Mouse (Mus musculus) CH12.LX (cell line): ENCODE data around the gene Btbd2. TPM values are rescaled to one million over a fixed set of nuclear protein-coding genes. Genes with fewer than 3 reads are reported as not detected.

Experiments used
- DNase-seq: peaks from one replicate; pipeline ENCODE4 v3.0.0-alpha.2; 2013; ENCODE audit errors: extremely low read depth
- H3K27ac ChIP-seq: 2 replicates; pipeline ENCODE4 v1.5.1; 2012; ENCODE audit warnings: low read depth, mild to moderate bottlenecking, control low read depth, moderate library complexity; ENCODE audit not compliant: insufficient read depth
- H3K27me3 ChIP-seq: replicated peaks from 2 replicates; pipeline ENCODE3; 2012; ENCODE audit warnings: inconsistent platforms
- H3K36me3 ChIP-seq, 2 experiments: replicated peaks in 1 of 2; 2 replicates each; pipeline versions ENCODE3 to v1.6.1; 2012; ENCODE audit warnings: inconsistent platforms in 1 of 2, low read length in 1 of 2, mild to moderate bottlenecking in 1 of 2, mixed read lengths in 1 of 2, moderate library complexity in 1 of 2; ENCODE audit not compliant: control insufficient read depth in 1 of 2, insufficient read depth in 1 of 2
- H3K4me1 ChIP-seq, 2 experiments: 2 replicates each; pipeline ENCODE4 v1.6.1; 2012; ENCODE audit warnings: inconsistent platforms in 1 of 2, moderate library complexity in 1 of 2; ENCODE audit not compliant: insufficient read depth in 2 of 2, control insufficient read depth in 1 of 2
- H3K4me2 ChIP-seq: 2 replicates; pipeline ENCODE4 v1.6.1; 2012; ENCODE audit warnings: low read depth, mild to moderate bottlenecking, control low read depth; ENCODE audit not compliant: poor library complexity, insufficient read depth, severe bottlenecking
- H3K4me3 ChIP-seq, 3 experiments: fragments of 150-350 bp in 1 of 3; sonication (generic) in 1 of 3; replicated peaks in 1 of 3; 2 replicates each; pipeline versions ENCODE3 to v1.5.1; 2011 to 2012; ENCODE audit warnings: low read depth in 2 of 3, low read length in 2 of 3, mild to moderate bottlenecking in 2 of 3, moderate library complexity in 2 of 3, control low read depth in 1 of 3, improper control_type of control experiment in 1 of 3, inconsistent platforms in 1 of 3, mixed read lengths in 1 of 3; ENCODE audit not compliant: poor library complexity in 1 of 3
- H3K79me2 ChIP-seq: replicated peaks from 2 replicates; pipeline ENCODE4 v1.6.1; 2012; ENCODE audit warnings: mild to moderate bottlenecking, moderate library complexity; ENCODE audit not compliant: control insufficient read depth, poor library complexity, insufficient read depth, severe bottlenecking; ENCODE audit errors: extremely low read depth
- H3K9ac ChIP-seq: 2 replicates; pipeline ENCODE4 v1.6.1; 2012; ENCODE audit warnings: low read depth, mild to moderate bottlenecking, control low read depth, moderate library complexity; ENCODE audit not compliant: insufficient read depth
- H3K9me3 ChIP-seq: replicated peaks from 2 replicates; pipeline ENCODE3; 2012; ENCODE audit warnings: low read length, inconsistent platforms, mixed read lengths
- BHLHE40 ChIP-seq: IDR thresholded peaks from 2 replicates; pipeline ENCODE4 v1.6.1; 2011; ENCODE audit warnings: mild to moderate bottlenecking, low read depth, low read length, improper control_type of control experiment
- CHD2 ChIP-seq: IDR thresholded peaks from 2 replicates; pipeline ENCODE4 v1.6.1; 2011; ENCODE audit warnings: low read length, improper control_type of control experiment
- CTCF ChIP-seq, 2 experiments: IDR thresholded peaks in 1 of 2; conservative IDR thresholded peaks in 1 of 2; 2 replicates each; pipeline ENCODE4 v1.5.1; 2011 to 2012; ENCODE audit warnings: low read depth in 2 of 2, low read length in 2 of 2, improper control_type of control experiment in 1 of 2, inconsistent platforms in 1 of 2, mild to moderate bottlenecking in 1 of 2, moderate library complexity in 1 of 2
- ELF1 ChIP-seq: IDR thresholded peaks from 2 replicates; pipeline ENCODE4 v1.6.1; 2014; ENCODE audit warnings: low read depth, mild to moderate bottlenecking, inconsistent platforms, low read length, improper control_type of control experiment
- EP300 ChIP-seq: IDR thresholded peaks from 2 replicates; pipeline ENCODE4 v1.6.1; 2011; ENCODE audit warnings: low read length, improper control_type of control experiment
- ETS1 ChIP-seq: conservative IDR thresholded peaks from 2 replicates; pipeline ENCODE4 v1.6.1; 2012; ENCODE audit warnings: low read depth, mild to moderate bottlenecking, inconsistent platforms, low read length, improper control_type of control experiment, moderate library complexity
- GABPA ChIP-seq: IDR thresholded peaks from 2 replicates; pipeline ENCODE4 v1.6.1; 2012; ENCODE audit warnings: low read depth, low read length, improper control_type of control experiment, inconsistent platforms; ENCODE audit not compliant: insufficient replicate concordance
- HCFC1 ChIP-seq: IDR thresholded peaks from 2 replicates; pipeline ENCODE4 v1.6.1; 2012; ENCODE audit warnings: low read depth, mild to moderate bottlenecking, inconsistent platforms, low read length, improper control_type of control experiment
- JUN ChIP-seq: IDR thresholded peaks from 2 replicates; pipeline ENCODE4 v1.6.1; 2011; ENCODE audit warnings: low read depth, mild to moderate bottlenecking, low read length, improper control_type of control experiment, moderate library complexity; ENCODE audit not compliant: insufficient read depth
- KAT2A ChIP-seq: IDR thresholded peaks from 2 replicates; pipeline ENCODE4 v1.6.1; 2012; ENCODE audit warnings: low read length, improper control_type of control experiment, inconsistent platforms; ENCODE audit not compliant: insufficient replicate concordance
- MAFK ChIP-seq: IDR thresholded peaks from 2 replicates; pipeline ENCODE4 v1.6.1; 2011; ENCODE audit warnings: low read length, improper control_type of control experiment; ENCODE audit not compliant: insufficient replicate concordance
- MAX ChIP-seq: IDR thresholded peaks from 2 replicates; pipeline ENCODE4 v1.6.1; 2011; ENCODE audit warnings: low read length, improper control_type of control experiment
- MAZ ChIP-seq: IDR thresholded peaks from 2 replicates; pipeline ENCODE4 v1.6.1; 2012; ENCODE audit warnings: low read depth, mild to moderate bottlenecking, inconsistent platforms, low read length, improper control_type of control experiment, moderate library complexity
- MEF2A ChIP-seq: IDR thresholded peaks from 2 replicates; pipeline ENCODE4 v1.6.1; 2014; ENCODE audit warnings: low read depth, mild to moderate bottlenecking, inconsistent platforms, low read length, improper control_type of control experiment, borderline replicate concordance
- MXI1 ChIP-seq: IDR thresholded peaks from 2 replicates; pipeline ENCODE4 v1.6.1; 2011; ENCODE audit warnings: mild to moderate bottlenecking, low read depth, low read length, improper control_type of control experiment
- MYC ChIP-seq: IDR thresholded peaks from 2 replicates; pipeline ENCODE4 v1.6.1; 2011; ENCODE audit warnings: low read depth, mild to moderate bottlenecking, improper control_type of control experiment, low read length
- NELFE ChIP-seq: IDR thresholded peaks from 2 replicates; pipeline ENCODE4 v1.6.1; 2011; ENCODE audit warnings: low read depth, low read length, improper control_type of control experiment
- NRF1 ChIP-seq: IDR thresholded peaks from 2 replicates; pipeline ENCODE4 v1.6.1; 2014; ENCODE audit warnings: low read depth, mild to moderate bottlenecking, inconsistent platforms, low read length, improper control_type of control experiment, moderate library complexity
- POLR2A ChIP-seq: IDR thresholded peaks from 2 replicates; pipeline ENCODE4 v1.6.1; 2011; ENCODE audit warnings: low read depth, mild to moderate bottlenecking, improper control_type of control experiment, low read length
- POLR2AphosphoS2 ChIP-seq: IDR thresholded peaks from 2 replicates; pipeline ENCODE4 v1.6.1; 2011; ENCODE audit warnings: low read depth, low read length, improper control_type of control experiment
- RAD21 ChIP-seq: IDR thresholded peaks from 2 replicates; pipeline ENCODE4 v1.6.1; 2011; ENCODE audit warnings: low read depth, mild to moderate bottlenecking, low read length, improper control_type of control experiment, moderate library complexity
- SIN3A ChIP-seq: IDR thresholded peaks from 2 replicates; pipeline ENCODE4 v1.6.1; 2012; ENCODE audit warnings: low read length, improper control_type of control experiment, inconsistent platforms
- TBP ChIP-seq: conservative IDR thresholded peaks from 2 replicates; pipeline ENCODE4 v1.6.1; 2011; ENCODE audit warnings: low read depth, low read length, improper control_type of control experiment
- TCF12 ChIP-seq: IDR thresholded peaks from 2 replicates; pipeline ENCODE4 v1.6.1; 2014; ENCODE audit warnings: low read depth, mild to moderate bottlenecking, inconsistent platforms, low read length, improper control_type of control experiment
- UBTF ChIP-seq: IDR thresholded peaks from 2 replicates; pipeline ENCODE4 v1.6.1; 2012; ENCODE audit warnings: low read depth, mild to moderate bottlenecking, inconsistent platforms, low read length, improper control_type of control experiment, moderate library complexity
- USF2 ChIP-seq: conservative IDR thresholded peaks from 2 replicates; pipeline ENCODE4 v1.6.1; 2011; ENCODE audit warnings: low read depth, low read length, improper control_type of control experiment
- ZKSCAN1 ChIP-seq: IDR thresholded peaks from 2 replicates; pipeline ENCODE4 v1.6.1; 2012; ENCODE audit warnings: low read depth, inconsistent platforms, low read length, improper control_type of control experiment, borderline replicate concordance
- ZMIZ1 ChIP-seq: IDR thresholded peaks from 2 replicates; pipeline ENCODE4 v1.6.1; 2012; ENCODE audit warnings: low read depth, mild to moderate bottlenecking, inconsistent platforms, low read length, improper control_type of control experiment
- dilution Hi-C: fragments of 300-500 bp; cut with MboI; formaldehyde crosslinking; loops from 2 replicates; pipeline ENCODE4 v1.14.3; 2020; ENCODE audit warnings: low sequenced_read_pairs; ENCODE audit not compliant: extremely low pct_unique_long_range_greater_than_20kb, extremely low pct_ligation_motif_present
- in situ Hi-C: fragments of 300-500 bp; cut with MboI; formaldehyde crosslinking; loops from 3 replicates; pipeline ENCODE4 v1.14.3; 2019; ENCODE audit warnings: low sequenced_read_pairs, low pct_ligation_motif_present, low pct_unique_long_range_greater_than_20kb, mixed read lengths
- polyA plus RNA-seq: library from polyadenylated mRNA; unstranded; fragments of >175 nt; gene quantifications from 2 replicates; pipeline ENCODE4 v1.2.1, GENCODE M21; 2012; ENCODE audit warnings: low read depth; ENCODE audit not compliant: insufficient read length
- total RNA-seq, 2 experiments: library from RNA; depleted of rRNA; stranded (reverse); fragments of 300-350 nt in 1 of 2; fragments of >200 nt in 1 of 2; gene quantifications; 2 replicates each; pipeline ENCODE4 v1.2.3; 2012 to 2014

Gene Btbd2
- total and polyA plus RNA-seq, 3 experiments, result 11.1 to 26.2 (median 19.4) TPM

DNA sequence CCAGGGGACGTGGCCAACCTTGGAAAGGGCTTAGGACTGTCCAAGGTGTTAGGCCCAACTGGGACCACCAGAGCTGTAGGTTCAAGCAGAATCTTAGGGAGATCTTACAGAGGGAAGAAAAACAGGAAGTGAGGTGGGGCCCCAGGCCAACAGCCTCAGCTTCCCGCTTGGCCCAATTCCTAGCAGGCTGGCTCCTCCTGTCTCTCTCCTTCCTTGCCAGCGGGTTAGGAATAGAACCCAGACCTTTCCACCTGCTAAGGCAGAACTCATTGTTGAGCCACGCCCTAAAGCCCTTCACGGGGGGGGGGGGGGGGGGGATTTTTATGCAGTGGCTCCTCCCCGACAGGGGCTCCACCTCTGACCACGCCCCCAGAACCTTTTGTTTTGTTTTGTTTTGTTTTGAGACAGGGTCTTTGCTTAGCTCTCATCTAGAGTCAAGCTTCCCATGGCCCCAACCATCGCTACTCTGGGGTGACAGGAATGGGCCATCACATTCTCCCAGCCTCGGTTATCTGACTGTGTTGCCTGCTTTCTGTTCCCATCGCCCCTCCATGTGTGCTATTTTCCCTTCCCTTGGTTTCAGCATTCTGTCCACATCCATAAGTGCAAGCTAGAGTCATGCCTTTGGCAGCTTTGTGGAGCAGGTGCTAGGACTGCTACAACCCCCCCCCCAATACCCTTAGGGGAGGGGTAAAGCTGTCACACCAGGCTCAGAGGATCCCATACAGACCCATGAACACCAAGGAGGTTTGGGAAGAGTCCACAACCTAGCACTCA is 21.9 kb upstream of the Btbd2 start:
- dilution Hi-C loops (no loop called here), in situ Hi-C loops (loop anchor here (25.0 kb wide), 1 partner anchor 241 kb away; the partner anchor contains the start of gene Tcf3)
- H3K4me2 ChIP-seq, result peak overlapping the region; percentile 77
- no peaks in the 10 kb centered on the region for H3K9me3 ChIP-seq
- DNase-seq, result no peak
- peak overlapping the region; percentile 72 to 95 (median 75) for H3K4me3 ChIP-seq
- no peak for TF ChIP-seq TCF12
- TF ChIP-seq GABPA, result no peak
- TF ChIP-seq MAZ, result no peak
- no peak for TF ChIP-seq UBTF
- no peak for TF ChIP-seq ELF1
- no peak for TF ChIP-seq MYC
- no peak for TF ChIP-seq JUN
- no peak for TF ChIP-seq KAT2A
- TF ChIP-seq POLR2A, result no peak
- H3K79me2 ChIP-seq, result peaks cover 22% of the 10 kb centered on the region
- peak overlapping the region; percentile 93 for H3K9ac ChIP-seq
- peak overlapping the region; percentile 98 for H3K27ac ChIP-seq
- peaks cover 2 to 21% of the 10 kb centered on the region in 2 experiments for H3K36me3 ChIP-seq
- no peaks in the 10 kb centered on the region for H3K27me3 ChIP-seq
- H3K4me1 ChIP-seq, result peaks cover 26 to 71% of the 10 kb centered on the region in 2 experiments

DNA sequence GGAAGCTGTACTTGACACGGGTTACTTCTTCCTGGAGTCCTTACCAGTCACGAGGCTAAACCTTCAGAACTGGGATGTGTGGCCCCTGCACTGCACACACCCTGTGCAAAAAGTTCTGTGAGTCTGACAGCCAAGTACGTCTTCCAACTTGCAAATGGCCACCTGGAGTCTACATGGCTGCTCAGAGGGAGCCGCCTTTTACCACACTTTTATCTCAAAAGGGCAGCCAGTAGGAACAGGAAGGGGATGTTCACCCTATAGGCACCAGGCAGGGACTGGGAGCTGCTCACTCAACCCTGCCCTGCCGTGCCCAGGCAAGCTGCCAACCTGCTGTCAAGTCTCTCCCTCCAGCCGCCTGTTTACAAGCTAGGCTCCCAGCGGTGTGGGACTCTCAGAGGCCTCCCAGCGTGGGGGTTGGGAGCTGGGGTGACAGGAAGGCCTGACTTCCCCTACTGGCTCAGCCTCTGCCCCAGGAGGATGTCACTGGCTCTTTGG is 21.1 kb upstream of the Btbd2 start, which contains the start of gene Mknk2:
Gene Mknk2, minus strand, starts transcription at position 171 of the 495 bp plus-strand sequence.
- peak; percentile 80 for DNase-seq
- in situ Hi-C loops, result loop anchor here (25.0 kb wide), 1 partner anchor 241 kb away; the partner anchor contains the start of gene Tcf3
- Histone ChIP-seq H3K27me3 (no peaks in the 10 kb centered on the region), H3K9ac (peak within 1 kb of the TSS; percentile 93), H3K9me3 (no peaks in the 10 kb centered on the region), H3K36me3 (peaks cover 2 to 21% of the 10 kb centered on the region in 2 experiments), H3K4me1 (peaks cover 29 to 71% of the 10 kb centered on the region in 2 experiments), H3K4me3 (peak within 1 kb of the TSS; percentile 72 to 95 (median 75)), H3K4me2 (peak within 1 kb of the TSS; percentile 77)
- dilution Hi-C loops, result no loop called here
- peak; percentile 63 for TF ChIP-seq POLR2A
- TF ChIP-seq USF2, result no peak
- TF ChIP-seq NRF1, result peak; percentile 48; the same call in 1 of the 2 replicates
- peak; percentile 34; the same call in 1 of the 2 replicates for TF ChIP-seq EP300
- TF ChIP-seq MAZ, result 0 out of 2 replicates have a peak, but pooled peaks have one; percentile 81
- peak; percentile 44; the same call in 1 of the 2 replicates for TF ChIP-seq ELF1
- no peak for TF ChIP-seq JUN
- TF ChIP-seq SIN3A, result peak; percentile 76; the same call in 1 of the 2 replicates
- TF ChIP-seq RAD21, result no peak; the same call in 1 of the 2 replicates
- no peak for TF ChIP-seq MAFK
- peak; percentile 73; the same call in 1 of the 2 replicates for TF ChIP-seq TCF12
- TF ChIP-seq MEF2A, result peak; percentile 59; the same call in 1 of the 2 replicates
- peak; percentile 68 for TF ChIP-seq MXI1
- TF ChIP-seq ZMIZ1, result peak; percentile 46; the same call in 1 of the 2 replicates
- TF ChIP-seq NELFE, result no peak
- TF ChIP-seq GABPA, result no peak
- peak; percentile 90 for TF ChIP-seq CHD2
- 0 out of 2 replicates have a peak, but pooled peaks have one; percentile 45 for TF ChIP-seq MYC
- TF ChIP-seq HCFC1, result peak; percentile 48
- TF ChIP-seq MAX, result peak; percentile 59; the same call in 1 of the 2 replicates
- TF ChIP-seq UBTF, result peak; percentile 63; the same call in 1 of the 2 replicates
- TF ChIP-seq TBP, result peak; percentile 11; the same call in 1 of the 2 replicates
- TF ChIP-seq ZKSCAN1, result no peak
- TF ChIP-seq ETS1, result peak; percentile 71
- peak; percentile 69 for TF ChIP-seq BHLHE40
- TF ChIP-seq POLR2AphosphoS2, result no peak
- no peak for TF ChIP-seq CTCF (conservative IDR thresholded peaks at IDR 0.05 in 1 of 2, IDR thresholded peaks at IDR 0.05 in 1 of 2; ENCODE audit: low read depth in 2 of 2, low read length in 2 of 2)
- TF ChIP-seq, all 38 proteins: peak for 18
- H3K79me2 ChIP-seq, result peaks cover 30% of the 10 kb centered on the region
- peak within 1 kb of the TSS; percentile 98 for H3K27ac ChIP-seq
